Mouse (Mus musculus) right cerebral cortex, adult 2 months (tissue): ENCODE data around the gene Ano6.
"Not testable (repeated sequence)": the region's sequence is repeated elsewhere in the genome, so short reads cannot be mapped to it uniquely, and the experiment has no call there.

Experiments
- DNase-seq, 2 experiments: peaks; one replicate each; pipeline ENCODE4 v3.0.0; 2021 to 2022; ENCODE audit warnings: low spot score in 2 of 2

The Ano6 gene

GRCm38 (mm10) chr15:95826516-95826915 is 35.9 kb downstream of the Ano6 start:
- no peak for DNase-seq

- no peak for DNase-seq
Observed at GRCm38 (mm10) chr15:95827465-95827971, 36.9 kb downstream of the Ano6 start.

GRCm38 (mm10) chr15:95828018-95828646 is 37.5 kb downstream of the Ano6 start:
- not testable (repeated sequence) for DNase-seq

GRCm38 (mm10) chr15:95828647-95829254 is 38.1 kb downstream of the Ano6 start:
- DNase-seq, result no peak

- no peak for DNase-seq
Observed at GRCm38 (mm10) chr15:95829553-95830205, 39.0 kb downstream of the Ano6 start.

GRCm38 (mm10) chr15:95830206-95830560 is 39.5 kb downstream of the Ano6 start:
- no peak for DNase-seq

GRCm38 (mm10) chr15:95833292-95833691 is 42.6 kb downstream of the Ano6 start:
- no peak for DNase-seq

- no peak for DNase-seq
Observed at GRCm38 (mm10) chr15:95836077-95836476, 45.4 kb downstream of the Ano6 start.

- DNase-seq, result no peak
Observed at GRCm38 (mm10) chr15:95836646-95837434, 46.2 kb downstream of the Ano6 start.

GRCm38 (mm10) chr15:95837570-95837969 is 46.9 kb downstream of the Ano6 start:
- no peak for DNase-seq

- DNase-seq, result no peak
Observed at GRCm38 (mm10) chr15:95838171-95839020, 47.8 kb downstream of the Ano6 start.

GRCm38 (mm10) chr15:95839789-95840188 is 49.1 kb downstream of the Ano6 start:
- DNase-seq, result no peak

- DNase-seq, result no peak
Observed at GRCm38 (mm10) chr15:95843183-95843949, 52.7 kb downstream of the Ano6 start.

GRCm38 (mm10) chr15:95844412-95844811 is 53.8 kb downstream of the Ano6 start:
- no peak for DNase-seq

GRCm38 (mm10) chr15:95846102-95846501 is 55.5 kb downstream of the Ano6 start:
- no peak for DNase-seq

GRCm38 (mm10) chr15:95848493-95849064 is 57.9 kb downstream of the Ano6 start:
- DNase-seq, result no peak

GRCm38 (mm10) chr15:95849513-95850411 is 59.1 kb downstream of the Ano6 start:
- no peak for DNase-seq

GRCm38 (mm10) chr15:95850546-95850945 is 59.9 kb downstream of the Ano6 start:
- no peak for DNase-seq
